Mouse (Mus musculus) T-cell, adult 2 months (primary cell): Measurements from ENCODE around the gene Lamp1.

Source experiments
- DNase-seq: peaks from one replicate; pipeline ENCODE4 v3.0.0; 2022; ENCODE audit warnings: low spot score

Gene Lamp1

DNA sequence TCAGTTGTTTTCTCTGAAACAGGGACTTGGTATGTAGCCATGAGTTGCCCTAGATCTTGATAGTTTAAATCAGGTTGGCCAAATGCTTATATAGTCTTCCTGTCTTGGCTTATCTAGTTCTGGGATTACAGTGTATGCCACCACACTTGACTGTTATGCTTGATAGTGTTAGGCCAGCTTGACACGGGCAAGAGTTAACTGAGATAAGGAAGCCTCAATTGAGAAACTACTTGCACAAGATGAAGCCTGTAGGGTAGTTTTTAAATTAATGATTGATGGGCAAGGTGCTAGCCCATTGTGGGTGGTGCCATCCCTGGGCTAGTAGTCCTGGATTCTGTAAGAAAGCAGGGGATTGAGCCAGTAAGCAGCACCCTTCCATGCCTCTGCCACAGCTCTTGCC is 4.6 kb downstream of the Lamp1 start:
- DNase-seq, result no peak

DNA sequence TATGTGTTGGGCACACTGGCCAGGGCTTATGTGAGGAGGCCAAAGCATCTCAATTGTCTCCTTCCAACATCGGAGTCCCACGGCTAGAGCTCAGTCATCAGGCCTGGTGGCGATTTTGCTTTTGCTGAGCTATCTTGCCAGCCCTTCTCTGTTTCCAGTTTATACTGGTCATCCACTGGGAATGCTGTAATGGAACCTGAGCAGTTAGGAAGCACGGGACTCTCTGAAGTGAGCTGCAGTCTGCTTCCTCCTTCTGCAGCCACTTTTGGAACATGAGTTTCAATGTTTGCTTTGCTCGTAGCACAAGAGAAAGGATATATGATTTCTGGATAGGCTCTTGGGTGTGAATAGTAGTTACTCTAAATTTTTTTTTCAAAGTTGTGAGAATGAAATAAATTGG is 5.4 kb downstream of the Lamp1 start:
- DNase-seq, result no peak

DNA sequence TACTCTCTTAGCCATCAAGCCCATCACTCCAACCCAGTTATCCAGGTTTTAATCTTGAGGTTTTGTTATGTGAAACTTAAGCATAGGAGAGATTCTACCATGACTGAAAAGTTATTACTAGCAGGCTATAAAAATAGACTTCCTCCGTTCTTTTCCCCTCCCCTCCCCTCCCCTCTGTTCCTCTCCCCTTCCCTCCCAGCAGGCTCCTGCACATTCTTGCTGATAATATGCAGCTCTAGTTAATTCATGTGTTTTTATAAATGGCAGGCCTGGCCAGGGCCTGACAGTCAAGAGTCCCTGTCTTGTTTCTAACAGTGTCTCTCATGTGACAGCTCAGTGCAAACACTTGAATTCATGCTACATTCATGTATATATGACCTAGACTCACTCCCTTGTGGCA is 11.5 kb downstream of the Lamp1 start:
- no peak for DNase-seq

DNA sequence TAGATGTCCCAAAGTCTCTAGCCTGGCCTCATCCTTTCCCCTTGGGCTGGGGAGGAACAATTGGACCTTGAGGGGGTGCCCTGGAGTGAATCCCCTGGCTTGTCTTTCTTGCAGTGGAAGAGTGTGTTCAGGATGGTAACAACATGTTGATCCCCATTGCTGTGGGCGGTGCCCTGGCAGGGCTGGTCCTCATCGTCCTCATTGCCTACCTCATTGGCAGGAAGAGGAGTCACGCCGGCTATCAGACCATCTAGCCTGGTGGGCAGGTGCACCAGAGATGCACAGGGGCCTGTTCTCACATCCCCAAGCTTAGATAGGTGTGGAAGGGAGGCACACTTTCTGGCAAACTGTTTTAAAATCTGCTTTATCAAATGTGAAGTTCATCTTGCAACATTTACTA is 15.3 kb downstream of the Lamp1 start:
- DNase-seq, result no peak

DNA sequence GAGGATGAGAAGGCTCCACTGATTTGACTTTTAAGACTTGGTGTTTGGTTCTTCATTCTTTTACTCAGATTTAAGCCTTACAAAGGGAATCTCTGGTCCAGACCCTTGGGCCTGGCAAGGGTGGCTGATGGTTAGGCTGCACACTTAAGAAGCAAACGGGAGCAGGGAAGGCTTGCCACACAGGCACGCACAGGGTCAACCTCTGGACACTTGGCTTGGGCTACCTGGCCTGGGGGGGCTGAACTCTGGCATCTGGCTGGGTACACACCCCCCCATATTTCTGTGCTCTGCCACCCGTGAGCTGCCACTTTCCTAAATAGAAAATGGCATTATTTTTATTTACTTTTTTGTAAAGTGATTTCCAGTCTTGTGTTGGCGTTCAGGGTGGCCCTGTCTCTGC is 15.8 kb downstream of the Lamp1 start:
- DNase-seq, result no peak

DNA sequence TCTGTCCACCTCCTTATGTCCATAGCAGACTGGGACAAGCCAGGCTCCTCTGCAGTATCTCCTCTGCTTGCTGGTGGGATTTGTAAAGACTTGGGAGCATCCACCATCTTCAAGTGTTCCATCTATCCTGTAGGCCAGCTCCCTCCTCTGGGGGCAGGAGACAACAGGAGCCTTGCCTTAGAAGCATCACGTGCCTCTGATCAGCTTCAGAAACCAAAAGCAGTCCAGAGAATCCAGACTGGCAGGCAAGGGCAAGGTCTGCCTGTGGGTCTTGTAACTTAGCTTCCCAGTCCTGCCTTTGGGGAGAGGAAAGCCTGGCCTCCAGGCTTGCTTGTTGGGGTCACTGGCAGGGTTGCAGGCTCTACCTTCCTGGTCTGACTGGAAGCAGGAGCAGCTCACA is 16.7 kb downstream of the Lamp1 start:
- no peak for DNase-seq

DNA sequence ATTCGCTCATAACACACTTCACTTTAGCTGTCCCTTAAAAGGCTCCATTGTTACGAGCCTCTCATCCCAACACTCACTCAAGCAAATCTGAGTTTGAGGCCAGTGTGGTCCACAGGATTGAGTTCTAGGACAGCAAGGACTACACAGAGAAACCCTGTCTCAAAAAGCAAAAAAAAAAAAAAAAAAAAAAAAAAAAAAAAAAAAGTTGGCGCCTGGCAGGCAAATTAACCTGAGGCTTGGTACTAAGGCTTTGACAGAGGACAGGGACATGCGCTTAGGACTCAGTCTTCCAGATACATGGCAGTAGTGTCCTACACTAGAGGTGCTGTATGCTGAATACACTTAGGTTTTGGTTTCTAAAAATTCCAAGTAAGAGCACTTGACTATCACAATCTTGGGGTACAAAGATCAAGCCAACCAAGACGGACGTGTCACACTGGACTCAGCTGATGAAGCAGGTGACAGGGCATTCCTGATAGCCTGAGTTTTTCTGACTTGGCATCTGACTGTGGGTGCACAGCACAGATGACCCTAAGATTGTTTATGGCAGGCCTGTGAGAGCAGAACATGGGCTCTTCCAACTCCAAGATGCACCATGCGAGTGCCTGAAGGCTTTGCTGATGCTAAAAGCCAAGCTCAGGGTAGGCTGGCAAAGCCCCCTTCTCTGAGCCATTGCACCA is 18.4 kb downstream of the Lamp1 start:
- DNase-seq, result no peak

DNA sequence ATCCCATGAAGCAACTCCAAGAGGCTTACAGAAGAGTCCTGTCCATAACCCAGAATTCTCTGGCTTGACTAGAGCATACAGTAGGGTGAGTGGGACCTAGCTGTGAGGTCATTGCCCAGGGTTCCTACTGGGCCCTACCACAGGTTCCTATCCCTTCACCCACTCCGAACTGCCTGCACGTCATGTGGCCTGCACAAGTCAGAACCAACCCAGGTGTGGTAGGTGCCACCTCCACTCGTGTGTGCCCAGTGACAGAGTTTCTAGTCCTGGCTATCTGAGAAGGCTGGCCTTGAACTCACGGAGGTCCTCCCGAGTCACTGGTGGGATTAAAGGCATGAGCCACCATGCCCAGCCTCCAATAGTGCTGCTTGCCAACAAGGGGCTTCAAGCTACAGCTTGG is 19.2 kb downstream of the Lamp1 start:
- DNase-seq, result no peak

DNA sequence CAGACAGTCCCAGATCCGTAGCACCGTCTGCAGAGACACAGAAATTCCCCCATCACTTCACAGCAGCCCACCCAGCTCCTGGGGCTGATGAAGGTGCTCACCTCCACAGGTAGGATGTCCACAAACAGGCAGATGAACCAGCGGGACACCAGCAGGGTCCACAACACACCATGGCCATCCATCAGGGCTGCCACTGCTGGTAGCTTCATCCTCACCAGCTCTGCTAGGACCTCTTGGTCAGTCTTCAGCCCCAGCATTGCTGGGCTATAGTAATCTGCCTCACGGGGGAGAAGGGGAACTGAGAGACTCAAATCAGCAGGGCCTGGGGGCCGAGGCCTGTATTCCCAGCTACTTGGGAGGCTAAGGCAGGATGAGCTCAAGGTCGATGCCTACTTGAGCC is 20.5 kb downstream of the Lamp1 start:
- no peak for DNase-seq

DNA sequence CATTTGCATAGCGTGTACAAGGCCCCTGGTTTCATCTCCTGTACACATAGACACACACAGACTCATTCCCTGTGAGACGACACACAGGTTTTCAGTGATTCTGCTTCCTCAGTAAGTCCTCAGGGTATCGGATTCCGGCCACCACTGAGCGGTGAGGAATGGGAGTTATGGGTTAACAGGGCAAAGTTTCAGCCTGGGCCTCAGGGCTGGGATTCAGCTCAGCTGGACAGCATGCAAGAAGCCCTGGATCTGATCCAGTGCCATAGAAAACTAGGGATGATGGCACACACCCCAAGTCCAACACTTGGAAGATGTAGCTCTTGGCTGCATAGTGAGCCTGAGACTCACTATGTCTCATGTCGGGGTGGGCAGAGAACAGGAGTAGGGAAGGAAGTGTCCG is 21.0 kb downstream of the Lamp1 start:
- DNase-seq, result no peak

DNA sequence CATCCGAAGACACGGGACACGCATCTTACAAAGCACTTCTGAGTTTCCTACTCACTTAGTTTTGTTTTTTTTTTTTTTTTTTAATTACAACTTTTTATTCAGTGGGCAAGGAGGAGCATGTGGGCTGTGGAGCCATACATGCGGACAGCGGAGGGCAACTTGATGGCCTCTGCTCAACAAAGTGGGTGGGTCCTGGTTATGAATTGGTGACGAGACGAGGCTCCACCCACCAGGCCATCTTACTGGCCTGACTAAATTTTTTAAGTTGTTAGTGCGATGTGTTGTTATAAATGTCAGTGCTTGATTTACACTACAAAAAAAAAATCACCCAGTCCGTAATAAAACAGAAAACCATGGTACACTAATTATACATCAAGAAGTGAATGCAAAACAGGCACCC is 21.4 kb downstream of the Lamp1 start:
- DNase-seq, result no peak

DNA sequence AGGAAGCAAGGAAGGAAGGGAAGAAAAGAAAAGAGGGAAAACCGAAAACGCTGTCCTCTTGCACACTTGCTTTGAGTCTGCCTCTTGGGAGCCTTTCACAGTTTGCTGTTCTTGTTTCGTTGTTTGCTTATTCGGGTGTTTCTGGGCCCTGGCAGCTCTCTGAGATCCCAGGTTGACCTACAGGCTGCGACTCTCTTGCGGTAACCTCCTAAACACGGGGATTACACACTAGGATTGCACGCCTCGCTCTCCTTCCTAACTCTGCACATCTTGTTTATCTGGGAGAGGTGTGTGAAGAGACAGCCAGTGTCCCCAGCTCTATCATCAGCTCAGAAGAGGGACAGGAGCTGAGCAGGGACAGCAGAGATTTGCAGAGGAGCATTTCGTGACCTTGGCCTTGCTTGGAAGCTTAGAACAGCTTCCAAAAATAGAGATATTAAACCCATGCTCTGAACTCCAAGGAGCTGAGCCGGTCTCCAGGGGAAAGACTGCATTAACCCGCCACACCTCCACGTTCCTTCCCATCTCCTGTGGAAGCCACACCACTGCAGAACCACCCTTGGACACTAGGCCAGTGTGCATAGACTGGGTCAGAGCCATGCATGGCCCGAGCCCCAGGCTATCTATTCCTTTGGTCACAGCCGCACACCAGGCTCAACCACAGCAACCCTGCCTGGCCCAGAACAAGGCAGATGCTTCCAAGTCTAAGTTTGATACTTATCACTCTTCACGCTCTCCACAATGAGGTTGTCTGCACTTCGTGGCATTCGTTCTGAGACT is 22.1 kb downstream of the Lamp1 start:
- no peak for DNase-seq

DNA sequence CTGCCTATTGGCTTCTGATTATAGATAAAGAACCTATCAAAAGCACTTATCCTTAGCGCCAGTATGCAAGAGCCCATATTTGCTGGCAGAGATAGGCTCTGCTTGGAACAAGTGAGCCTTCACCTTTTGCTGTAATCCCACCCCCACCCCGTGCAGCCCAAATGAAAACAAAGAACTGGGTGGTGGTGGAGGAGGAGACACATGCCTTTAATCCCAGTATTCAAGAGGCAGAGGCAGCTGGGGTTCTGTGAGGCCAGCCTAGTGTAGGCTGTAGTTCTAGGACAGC is 22.7 kb downstream of the Lamp1 start:
- no peak for DNase-seq

DNA sequence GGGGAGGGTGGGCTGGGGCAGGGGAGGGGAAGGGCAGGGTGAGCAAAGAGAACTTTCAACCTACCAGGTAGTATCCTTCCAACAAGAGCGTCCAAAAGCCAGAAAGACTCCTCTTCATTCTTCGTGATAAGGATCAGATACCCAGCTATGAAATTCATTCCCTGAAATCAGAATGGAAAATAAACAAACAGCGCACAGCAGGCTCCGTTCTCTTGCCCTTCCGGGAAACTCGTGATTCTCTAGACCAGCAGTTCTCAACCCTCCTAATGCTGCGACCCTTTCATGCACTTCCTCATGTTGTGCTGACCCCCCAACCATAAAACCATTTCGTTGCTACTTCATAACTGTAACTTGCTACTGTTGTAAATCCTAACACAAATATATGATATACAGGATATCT is 27.9 kb downstream of the Lamp1 start:
- no peak for DNase-seq

DNA sequence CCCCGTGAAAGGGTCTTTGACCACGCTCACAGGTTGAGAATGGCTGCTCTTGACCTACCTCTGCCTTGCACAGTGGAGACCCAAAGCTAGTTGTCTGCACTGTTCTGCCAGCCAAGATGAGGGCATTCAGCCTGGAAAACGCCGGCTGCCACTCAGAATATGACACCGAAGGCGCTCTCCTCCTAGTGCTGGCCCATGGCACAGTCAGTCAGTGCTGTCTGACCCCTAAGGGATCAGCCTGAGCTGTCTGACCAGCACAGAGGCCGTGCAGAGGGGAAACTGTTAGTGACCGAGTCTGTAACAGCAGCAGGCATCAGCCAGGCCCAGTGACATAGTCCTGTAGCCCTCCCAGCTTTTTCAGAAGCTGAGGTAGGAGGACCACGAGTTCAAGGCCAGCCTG is 28.3 kb downstream of the Lamp1 start:
- DNase-seq, result no peak

DNA sequence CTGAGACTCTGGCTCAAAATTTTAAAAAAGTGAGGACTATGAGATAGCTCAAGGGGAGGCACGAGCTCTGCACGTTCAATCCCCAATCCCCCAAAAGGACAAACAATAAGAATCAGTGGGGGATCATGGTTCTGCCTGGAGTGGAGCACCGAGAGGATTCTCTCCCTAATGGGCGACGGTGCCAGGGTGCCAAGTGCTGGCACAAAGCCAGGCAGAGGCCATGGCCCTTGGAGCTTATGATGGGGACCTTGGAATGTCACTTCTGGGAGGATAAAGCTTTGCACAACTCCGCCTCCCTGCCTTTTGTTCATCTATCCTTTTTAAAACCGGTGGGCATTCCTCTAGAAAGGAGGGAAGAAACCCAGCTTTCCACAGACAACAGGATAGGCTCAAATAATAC is 28.7 kb downstream of the Lamp1 start:
- no peak for DNase-seq

DNA sequence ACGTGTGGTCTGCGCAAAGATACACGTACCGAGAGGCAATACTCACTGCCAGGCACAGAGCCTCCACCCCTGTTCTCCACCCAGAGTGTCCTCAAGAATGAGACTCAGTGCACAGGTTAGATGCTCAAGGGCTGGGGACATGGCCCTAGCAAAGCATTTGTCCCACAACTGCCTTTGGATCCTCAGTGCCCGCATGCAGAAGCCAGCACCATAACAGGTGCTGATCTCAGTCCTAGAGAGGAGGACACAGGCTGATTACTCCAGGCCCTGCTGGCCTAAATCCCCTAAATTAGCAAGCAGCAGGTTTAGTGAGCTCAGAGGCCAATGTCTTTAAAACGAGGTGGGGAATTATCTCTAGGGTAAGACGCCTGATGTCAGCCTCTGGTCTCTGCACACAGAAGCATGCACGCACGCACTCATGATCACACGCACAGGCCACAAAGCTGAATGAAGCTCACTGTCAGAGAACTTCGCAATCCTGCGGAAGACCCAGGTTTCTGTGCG is 29.1 kb downstream of the Lamp1 start:
- DNase-seq, result no peak

DNA sequence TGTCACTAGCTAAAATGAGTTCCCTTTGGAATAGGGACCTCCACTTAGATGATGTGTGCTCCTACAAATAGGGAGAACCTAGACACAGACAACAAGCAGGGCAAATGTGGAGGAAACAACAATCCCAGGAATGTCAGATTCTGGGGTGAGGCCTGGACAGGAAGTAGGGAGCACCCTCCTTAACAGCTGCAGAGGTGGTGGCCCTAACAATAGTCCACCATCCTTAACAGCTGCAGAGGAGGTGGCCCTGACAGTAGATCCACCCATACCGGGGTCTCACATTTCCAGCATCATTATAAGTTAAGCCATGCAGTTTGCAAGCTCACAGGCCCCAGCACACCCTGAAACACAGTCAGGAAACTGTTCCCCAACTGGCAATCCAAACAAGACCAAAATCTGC is 29.9 kb downstream of the Lamp1 start:
- DNase-seq, result no peak

DNA sequence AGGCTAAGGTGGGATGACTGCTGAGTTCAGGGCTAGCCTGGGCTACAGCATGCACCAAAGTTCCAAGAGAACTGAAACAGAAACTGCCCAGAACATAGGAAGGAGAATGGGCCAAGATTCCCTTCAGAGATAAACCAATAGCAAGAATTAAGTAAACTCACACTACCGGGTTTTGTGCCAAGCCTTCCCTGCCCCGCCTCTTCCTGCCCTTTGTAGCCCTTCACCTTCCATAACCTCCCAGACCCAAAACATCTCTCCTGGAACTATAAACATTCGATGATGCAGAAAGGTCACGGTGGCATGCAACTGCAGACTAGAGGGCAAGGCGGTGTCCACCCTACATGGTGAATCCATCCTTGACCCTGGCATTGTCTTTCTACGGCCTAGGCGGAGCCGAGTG is 31.3 kb downstream of the Lamp1 start:
- no peak for DNase-seq

DNA sequence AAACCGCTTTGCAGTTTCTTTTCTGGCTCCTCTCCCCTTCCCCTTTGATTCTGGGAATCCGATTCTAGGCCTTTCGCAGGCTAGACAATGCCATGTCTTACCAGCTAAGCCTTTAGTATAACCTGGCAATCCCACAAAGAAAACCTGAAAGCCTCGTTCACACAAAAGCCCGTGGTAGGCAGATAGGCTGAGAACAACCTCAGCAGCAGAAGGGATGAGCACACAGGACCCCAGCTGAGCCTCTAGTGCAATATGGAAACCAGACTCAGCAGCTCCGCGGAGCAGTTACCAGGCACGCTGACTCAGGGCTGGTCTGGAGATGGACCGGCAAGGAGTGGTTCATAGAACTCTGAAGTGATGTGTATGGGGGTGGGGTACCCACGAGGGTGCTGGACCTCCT is 35.9 kb downstream of the Lamp1 start:
- DNase-seq, result no peak

DNA sequence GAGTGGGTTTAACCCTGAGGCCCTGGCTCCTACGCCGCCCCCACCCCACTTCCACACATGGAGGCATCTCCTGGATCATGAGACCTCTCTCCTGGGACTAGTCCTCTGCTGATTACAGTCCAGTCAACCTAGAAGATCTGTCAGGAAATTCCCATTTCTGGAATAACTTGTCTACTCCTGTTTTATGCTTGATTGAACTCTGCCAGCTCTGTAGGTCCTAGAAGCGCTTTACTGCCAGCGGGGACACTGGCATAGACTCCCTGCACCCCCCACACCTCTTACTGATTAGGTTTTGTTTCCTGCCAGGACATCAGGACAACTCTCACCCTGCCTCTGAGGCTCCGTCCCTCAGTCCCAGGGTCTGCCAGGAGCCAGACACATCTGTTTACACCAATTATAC is 38.5 kb downstream of the Lamp1 start:
- no peak for DNase-seq

DNA sequence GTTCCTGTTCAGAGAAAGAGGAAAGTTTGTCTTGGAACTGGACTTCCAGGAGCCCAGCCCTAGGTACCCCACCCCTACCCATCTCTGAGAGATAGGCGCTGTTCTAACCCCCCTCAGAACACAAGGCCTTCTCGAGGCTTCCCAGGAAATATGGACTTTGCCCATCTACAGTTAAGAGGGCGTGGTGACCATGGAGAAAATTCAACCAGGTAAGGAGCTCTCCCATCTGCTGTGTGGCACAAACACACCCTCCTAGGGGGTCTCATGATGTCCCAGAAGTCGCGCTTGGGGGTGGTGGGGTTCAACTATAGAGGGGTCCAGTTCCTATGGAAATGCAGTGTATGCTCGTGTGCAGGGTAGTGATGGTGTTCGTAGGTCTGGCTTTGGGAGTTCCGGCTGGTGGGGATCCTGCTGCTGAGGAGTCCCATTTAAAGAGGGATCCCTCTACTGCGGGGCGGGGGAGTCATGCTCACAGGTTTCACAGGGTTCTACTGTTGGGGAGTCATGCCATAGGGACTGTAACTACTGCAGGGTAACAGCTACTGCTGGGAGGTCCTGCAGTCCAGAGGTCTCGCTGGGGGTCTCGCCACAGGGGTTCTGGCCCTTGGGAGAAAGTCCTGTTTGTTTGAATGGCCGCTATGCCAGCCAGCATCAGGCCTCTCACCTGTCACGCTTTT is 40.6 kb downstream of the Lamp1 start:
- DNase-seq, result no peak

DNA sequence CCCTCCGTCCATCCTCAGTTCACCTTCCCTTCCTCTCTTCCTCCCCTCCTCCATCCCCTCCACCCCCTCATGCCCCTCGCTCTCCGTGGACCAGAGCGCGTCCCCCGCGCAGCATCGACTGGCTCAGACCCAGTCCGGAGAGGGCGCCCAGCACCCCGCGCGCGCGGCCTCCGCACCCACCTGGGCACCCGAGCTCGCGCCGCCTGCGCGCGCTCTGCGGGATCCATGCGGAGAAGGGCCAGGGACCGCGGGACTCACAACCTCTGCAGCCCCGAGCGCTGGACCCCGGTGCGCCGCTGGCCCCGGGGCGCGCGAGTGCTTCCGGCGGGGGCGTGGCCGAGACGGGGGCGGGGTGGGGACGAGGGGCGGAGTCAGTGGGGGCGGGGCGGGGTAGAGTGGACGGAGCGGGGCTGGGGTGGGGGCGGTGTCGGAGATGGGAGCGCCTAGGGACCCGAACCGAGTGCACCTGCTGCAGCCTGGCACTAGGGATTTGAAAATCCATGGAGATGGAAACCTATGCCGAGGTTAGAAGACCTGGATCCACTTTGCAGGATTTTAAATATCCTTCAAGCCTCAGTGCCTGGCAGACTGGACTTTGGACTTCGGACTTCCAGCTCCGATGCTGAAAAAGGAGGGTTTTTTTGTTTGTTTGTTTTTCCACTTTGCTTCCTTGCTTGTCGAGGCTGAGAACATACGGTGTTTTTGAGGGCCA is 41.5 kb downstream of the Lamp1 start, which contains the start of gene Grtp1:
TSS of gene Grtp1 (minus strand) at position 320 of the 712 bp plus-strand sequence.
- no peak for DNase-seq
